20 mouse cellular contexts compared by ENCODE assay signal in the genomic region with DNA sequence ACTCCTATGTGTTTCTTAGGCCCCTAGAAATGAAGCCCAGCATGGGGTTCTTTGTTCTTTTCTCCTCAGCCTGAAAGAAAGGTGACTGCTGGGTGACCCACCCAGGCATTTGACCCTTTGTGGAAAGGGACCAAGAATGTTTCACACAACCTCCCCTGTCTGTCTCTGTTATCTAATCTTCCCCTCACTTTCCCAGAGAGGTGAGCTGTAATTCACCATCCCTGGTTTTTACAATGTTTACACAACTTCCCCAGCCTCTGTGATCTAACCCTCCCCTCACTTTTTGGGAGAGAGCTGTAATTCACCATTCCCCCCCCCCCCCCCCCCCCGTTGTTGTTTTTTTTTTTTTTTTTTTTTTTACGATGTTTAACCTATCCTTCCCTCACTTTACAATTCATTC.
A peak's percentile ranks its signal among the peaks of the same experiment; 100 is the strongest.
DNase-seq lines count a peak whose midpoint lies in the region; ATAC-seq and TF ChIP-seq lines count a peak whose summit lies in the region.
"Had no signal": no experiment of that assay in that cellular context is flagged by ENCODE, and none has a peak within 500 bp of the region (broad histone marks: within the 10 kb centered on the region; RNA-seq: fewer than 3 reads in every experiment).

No protein-coding gene starts in this region.

- H3K79me2 ChIP-seq in macrophage (ENCODE audit: inconsistent target), result peaks cover under 1% of the 10 kb centered on the region; the same call in 1 of the 2 replicates

- DNase-seq in kidney, postnatal 0 days (ENCODE audit: low spot score), result peak; percentile 63
- no peak for DNase-seq in kidney, postnatal 25 days
- DNase-seq in heart, adult 9 months (ENCODE audit: low spot score in 2 of 2), result no peak
- DNase-seq in right cerebral cortex, postnatal 25 days, result no peak
- DNase-seq: adrenal gland, adult 2 months; adrenal gland, postnatal 14 days; B cell, adult 2 months; cerebellum, adult 18-20 months; cerebellum, adult 9-10 months; cerebellum, postnatal 14 days; gastrocnemius, postnatal 25 days; heart, adult 2 months had no signal

- no peak for TF ChIP-seq POLR2A in bone marrow macrophage, adult 2 months (IDR thresholded peaks at IDR 0.05; ENCODE audit: borderline replicate concordance, low read depth, low read length)

- 14% methylated on average over 1 of the region's 2 CpGs for WGBS in intestine, embryonic 15.5 days
- WGBS in intestine, postnatal 0 days, result 30% methylated on average over 1 of the region's 2 CpGs
- 9% methylated on average over 1 of the region's 2 CpGs for WGBS in kidney, postnatal 0 days
- WGBS in macrophage (ENCODE audit: missing documents), result no CpG with 5 or more reads among the region's 2 CpGs

- H3K4me1 ChIP-seq in intestine, embryonic 15.5 days (replicated peaks), result peaks cover 16% of the 10 kb centered on the region
- no peaks in the 10 kb centered on the region for H3K4me1 ChIP-seq in intestine, postnatal 0 days (replicated peaks; ENCODE audit: control insufficient read depth, insufficient read depth, low read length)
- 0 out of 2 replicates have a peak, but pooled peaks cover 5% of the 10 kb centered on the region for H3K4me1 ChIP-seq in kidney, postnatal 0 days (replicated peaks; ENCODE audit: insufficient read depth, low read length)
- peaks cover 49% of the 10 kb centered on the region for H3K4me1 ChIP-seq in bone marrow macrophage, adult 2 months (ENCODE audit: control insufficient read depth, insufficient read depth, low read length)
- H3K4me1 ChIP-seq: forebrain, embryonic 15.5 days; hindbrain, embryonic 12.5 days; hindbrain, embryonic 15.5 days had no signal

- H3K9me3 ChIP-seq in intestine, embryonic 15.5 days, result no peaks in the 10 kb centered on the region
- no peaks in the 10 kb centered on the region for H3K9me3 ChIP-seq in intestine, postnatal 0 days (ENCODE audit: control insufficient read depth)
- H3K9me3 ChIP-seq in kidney, postnatal 0 days (replicated peaks; ENCODE audit: low read length), result no peaks in the 10 kb centered on the region
- H3K9me3 ChIP-seq: forebrain, embryonic 15.5 days; hindbrain, embryonic 12.5 days; hindbrain, embryonic 15.5 days had no signal

- H3K4me3 ChIP-seq in intestine, embryonic 15.5 days (replicated peaks), result no peak overlapping the region
- no peak overlapping the region for H3K4me3 ChIP-seq in intestine, postnatal 0 days (ENCODE audit: low read depth, low read length)
- H3K4me3 ChIP-seq in kidney, postnatal 0 days (replicated peaks; ENCODE audit: low read depth, low read length), result no peak overlapping the region
- no peak overlapping the region for H3K4me3 ChIP-seq in bone marrow macrophage, adult 2 months (ENCODE audit: insufficient read depth, low read length)
- H3K4me3 ChIP-seq in macrophage (ENCODE audit: inconsistent target), result no peak overlapping the region
- H3K4me3 ChIP-seq: forebrain, embryonic 15.5 days; heart, adult 2 months; hindbrain, embryonic 12.5 days; hindbrain, embryonic 15.5 days had no signal

- H3K9ac ChIP-seq in intestine, embryonic 15.5 days, result no peak overlapping the region
- no peak overlapping the region for H3K9ac ChIP-seq in intestine, postnatal 0 days (ENCODE audit: low read depth, low read length)
- no peak overlapping the region for H3K9ac ChIP-seq in kidney, postnatal 0 days (ENCODE audit: low read depth, low read length)
- H3K9ac ChIP-seq: forebrain, embryonic 15.5 days; hindbrain, embryonic 12.5 days; hindbrain, embryonic 15.5 days had no signal

- H3K4me2 ChIP-seq in intestine, embryonic 15.5 days (replicated peaks), result no peak overlapping the region
- no peak overlapping the region for H3K4me2 ChIP-seq in intestine, postnatal 0 days (replicated peaks; ENCODE audit: low read depth)
- no peak overlapping the region for H3K4me2 ChIP-seq in kidney, postnatal 0 days (ENCODE audit: low read length)
- H3K4me2 ChIP-seq: forebrain, embryonic 15.5 days; heart, embryonic 11.5 days; hindbrain, embryonic 12.5 days; hindbrain, embryonic 15.5 days had no signal

- H3K27ac ChIP-seq in intestine, embryonic 15.5 days, result no peak overlapping the region
- no peak overlapping the region for H3K27ac ChIP-seq in intestine, postnatal 0 days (ENCODE audit: low read depth, low read length)
- H3K27ac ChIP-seq in kidney, postnatal 0 days, result no peak overlapping the region
- peak overlapping the region; percentile 93 for H3K27ac ChIP-seq in bone marrow macrophage, adult 2 months (ENCODE audit: insufficient read depth, low read depth, low read length)
- H3K27ac ChIP-seq in macrophage, result peak overlapping the region; percentile 69
- H3K27ac ChIP-seq: forebrain, embryonic 15.5 days; heart, adult 2 months; hindbrain, embryonic 12.5 days; hindbrain, embryonic 15.5 days had no signal

- peak; percentile 55 for ATAC-seq in intestine, embryonic 15.5 days
- ATAC-seq in intestine, postnatal 0 days, result no peak
- no peak for ATAC-seq in kidney, postnatal 0 days (replicated peaks; ENCODE audit: low FRiP score, low read depth)
- ATAC-seq: forebrain, embryonic 15.5 days had no signal

- TF ChIP-seq CTCF in intestine, postnatal 0 days (IDR thresholded peaks at IDR 0.05; ENCODE audit: low read depth), result no peak
- TF ChIP-seq CTCF in kidney, postnatal 0 days (IDR thresholded peaks at IDR 0.05; ENCODE audit: low read depth), result no peak
- TF ChIP-seq CTCF in bone marrow macrophage, adult 2 months (IDR thresholded peaks at IDR 0.05; ENCODE audit: low read depth, low read length), result no peak

- H3K36me3 ChIP-seq in intestine, embryonic 15.5 days, result no peaks in the 10 kb centered on the region
- no peaks in the 10 kb centered on the region for H3K36me3 ChIP-seq in intestine, postnatal 0 days (ENCODE audit: control insufficient read depth, insufficient read depth)
- no peaks in the 10 kb centered on the region for H3K36me3 ChIP-seq in kidney, postnatal 0 days (ENCODE audit: insufficient read depth, low read length)
- no peaks in the 10 kb centered on the region for H3K36me3 ChIP-seq in macrophage (ENCODE audit: inconsistent target)
- H3K36me3 ChIP-seq: forebrain, embryonic 15.5 days; hindbrain, embryonic 12.5 days; hindbrain, embryonic 15.5 days had no signal

- H3K27me3 ChIP-seq in intestine, embryonic 15.5 days (replicated peaks), result no peaks in the 10 kb centered on the region
- H3K27me3 ChIP-seq in intestine, postnatal 0 days (replicated peaks; ENCODE audit: control insufficient read depth, insufficient read depth, low read length), result no peaks in the 10 kb centered on the region
- H3K27me3 ChIP-seq in kidney, postnatal 0 days (ENCODE audit: insufficient read depth, low read length), result no peaks in the 10 kb centered on the region
- H3K27me3 ChIP-seq: forebrain, embryonic 15.5 days; hindbrain, embryonic 12.5 days; hindbrain, embryonic 15.5 days had no signal

Comparison
In these comparisons a context has a peak if more than half of its experiments do, and no peak if none do; other contexts are left out.
1. H3K27ac ChIP-seq: peak in bone marrow macrophage, adult 2 months (single experiment) and macrophage (single experiment); none in intestine, embryonic 15.5 days (single experiment), intestine, postnatal 0 days (single experiment) and kidney, postnatal 0 days (single experiment).